Mouse (Mus musculus) hindbrain, embryonic 12.5 days (tissue): ENCODE measurements at regions not wholly inside any gene's neighbourhood (a gene's known extent, or its start where the extent isn't known, plus 50 kb on each side); places are given as distances from the start of the nearest gene placed in this dataset.

Source experiments
- ATAC-seq: fragments of 200-750 bp; cut with Nextera tagmentation; 2 replicates; pipeline ENCODE4 v1.8.0; 2017; ENCODE audit warnings: moderate TSS enrichment; ENCODE audit not compliant: low FRiP score
- H3K27ac ChIP-seq: fragments of 300-500 bp; sonication (generic); 2 replicates; pipeline ENCODE4 v1.5.1; 2016; ENCODE audit warnings: mild to moderate bottlenecking
- H3K27me3 ChIP-seq: fragments of 300-500 bp; sonication (generic); 2 replicates; pipeline ENCODE4 v1.6.1; 2016; ENCODE audit warnings: mild to moderate bottlenecking
- H3K36me3 ChIP-seq: fragments of 300-500 bp; sonication (generic); 2 replicates; pipeline ENCODE4 v1.6.1; 2016; ENCODE audit warnings: mild to moderate bottlenecking
- H3K4me1 ChIP-seq: fragments of 300-500 bp; sonication (generic); 2 replicates; pipeline ENCODE4 v1.6.1; 2016
- H3K4me2 ChIP-seq: fragments of 300-500 bp; sonication (generic); replicated peaks from 2 replicates; pipeline ENCODE4 v1.6.1; 2016; ENCODE audit warnings: mild to moderate bottlenecking
- H3K4me3 ChIP-seq: fragments of 300-500 bp; sonication (generic); 2 replicates; pipeline ENCODE4 v1.5.1; 2016; ENCODE audit warnings: mild to moderate bottlenecking
- H3K9ac ChIP-seq: fragments of 300-500 bp; sonication (generic); 2 replicates; pipeline ENCODE4 v1.6.1; 2016; ENCODE audit warnings: mild to moderate bottlenecking, moderate library complexity
- H3K9me3 ChIP-seq: fragments of 300-500 bp; sonication (generic); replicated peaks from 2 replicates; pipeline ENCODE4 v1.6.1; 2016; ENCODE audit warnings: mild to moderate bottlenecking
- WGBS: fragments of 180-500 bp; shearing (Covaris S2); methylation state at CpG from one replicate; pipeline ENCODE4 v1.1.7; 2016; 5-methylcytosine and 5-hydroxymethylcytosine counted together

- Histone ChIP-seq H3K27ac (no peak overlapping the region), H3K27me3 (no peaks in the 10 kb centered on the region), H3K36me3 (no peaks in the 10 kb centered on the region), H3K9ac (no peak overlapping the region), H3K4me2 (no peak overlapping the region), H3K4me1 (peaks cover 5% of the 10 kb centered on the region; the same call in 1 of the 2 replicates), H3K4me3 (no peak overlapping the region), H3K9me3 (no peaks in the 10 kb centered on the region)
- WGBS, result 68% methylated on average over 7 of the region's 7 CpGs
- ATAC-seq, result no peak
These were observed 62.9 kb upstream of the 1700024P04Rik start for GRCm38 (mm10) chr13:99047219-99047618.

- H3K9me3 ChIP-seq, result no peaks in the 10 kb centered on the region
- no peak for ATAC-seq
- no peak overlapping the region for H3K4me3 ChIP-seq
- no peak overlapping the region for H3K4me2 ChIP-seq
- 82% methylated on average over 1 of the region's 1 CpGs for WGBS
- H3K27ac ChIP-seq, result no peak overlapping the region
- no peaks in the 10 kb centered on the region for H3K27me3 ChIP-seq
- no peak overlapping the region for H3K9ac ChIP-seq
- H3K4me1 ChIP-seq, result peaks cover 5% of the 10 kb centered on the region; the same call in 1 of the 2 replicates
- H3K36me3 ChIP-seq, result no peaks in the 10 kb centered on the region
These were observed 62.4 kb upstream of the 1700024P04Rik start for GRCm38 (mm10) chr13:99046737-99047136.

- no peak for ATAC-seq
- Histone ChIP-seq H3K9ac (no peak overlapping the region), H3K4me3 (no peak overlapping the region), H3K4me2 (no peak overlapping the region), H3K9me3 (no peaks in the 10 kb centered on the region), H3K27ac (no peak overlapping the region), H3K27me3 (no peaks in the 10 kb centered on the region), H3K36me3 (no peaks in the 10 kb centered on the region), H3K4me1 (no peaks in the 10 kb centered on the region)
- 92% methylated on average over 6 of the region's 6 CpGs for WGBS
These were observed 57.7 kb upstream of the 1700024P04Rik start for GRCm38 (mm10) chr13:99042086-99042485.

- H3K36me3 ChIP-seq, result no peaks in the 10 kb centered on the region
- H3K9me3 ChIP-seq, result no peaks in the 10 kb centered on the region
- no peaks in the 10 kb centered on the region for H3K4me1 ChIP-seq
- no peak overlapping the region for H3K4me3 ChIP-seq
- 84% methylated on average over 6 of the region's 6 CpGs for WGBS
- H3K9ac ChIP-seq, result no peak overlapping the region
- H3K27me3 ChIP-seq, result no peaks in the 10 kb centered on the region
- no peak overlapping the region for H3K27ac ChIP-seq
- no peak overlapping the region for H3K4me2 ChIP-seq
- no peak for ATAC-seq
These were observed 56.9 kb upstream of the 1700024P04Rik start for GRCm38 (mm10) chr13:99041256-99041655.

- H3K4me2 ChIP-seq, result no peak overlapping the region
- no peak for ATAC-seq
- no peaks in the 10 kb centered on the region for H3K36me3 ChIP-seq
- H3K27me3 ChIP-seq, result no peaks in the 10 kb centered on the region
- no peaks in the 10 kb centered on the region for H3K9me3 ChIP-seq
- H3K4me1 ChIP-seq, result no peaks in the 10 kb centered on the region
- H3K27ac ChIP-seq, result no peak overlapping the region
- H3K4me3 ChIP-seq, result no peak overlapping the region
- H3K9ac ChIP-seq, result no peak overlapping the region
- WGBS, result 94% methylated on average over 6 of the region's 6 CpGs
These were observed 56.5 kb upstream of the 1700024P04Rik start for GRCm38 (mm10) chr13:99040846-99041245.

GRCm38 (mm10) chr13:99040171-99040570, 55.8 kb upstream of the 1700024P04Rik start:
- Histone ChIP-seq H3K9ac (no peak overlapping the region), H3K36me3 (no peaks in the 10 kb centered on the region), H3K27me3 (no peaks in the 10 kb centered on the region), H3K9me3 (no peaks in the 10 kb centered on the region), H3K4me1 (no peaks in the 10 kb centered on the region), H3K4me3 (no peak overlapping the region), H3K4me2 (no peak overlapping the region), H3K27ac (no peak overlapping the region)
- no peak for ATAC-seq
- WGBS, result 69% methylated on average over 4 of the region's 4 CpGs

GRCm38 (mm10) chr13:99039063-99039385, 54.7 kb upstream of the 1700024P04Rik start:
- no peak overlapping the region for H3K9ac ChIP-seq
- no peaks in the 10 kb centered on the region for H3K27me3 ChIP-seq
- no peak overlapping the region for H3K4me2 ChIP-seq
- no peaks in the 10 kb centered on the region for H3K9me3 ChIP-seq
- H3K27ac ChIP-seq, result no peak overlapping the region
- no peak for ATAC-seq
- no peaks in the 10 kb centered on the region for H3K36me3 ChIP-seq
- 97% methylated on average over 7 of the region's 7 CpGs for WGBS
- H3K4me1 ChIP-seq, result no peaks in the 10 kb centered on the region
- no peak overlapping the region for H3K4me3 ChIP-seq

GRCm38 (mm10) chr13:99038198-99039062, 54.1 kb upstream of the 1700024P04Rik start:
- no peak overlapping the region for H3K27ac ChIP-seq
- H3K4me1 ChIP-seq, result no peaks in the 10 kb centered on the region
- H3K36me3 ChIP-seq, result no peaks in the 10 kb centered on the region
- WGBS, result 61% methylated on average over 15 of the region's 15 CpGs
- H3K4me3 ChIP-seq, result no peak overlapping the region
- peaks cover 1% of the 10 kb centered on the region; the same call in 1 of the 2 replicates for H3K27me3 ChIP-seq
- ATAC-seq, result no peak
- H3K9ac ChIP-seq, result no peak overlapping the region
- no peaks in the 10 kb centered on the region for H3K9me3 ChIP-seq
- H3K4me2 ChIP-seq, result no peak overlapping the region

- no peaks in the 10 kb centered on the region for H3K36me3 ChIP-seq
- ATAC-seq, result no peak
- no peak overlapping the region for H3K4me2 ChIP-seq
- H3K4me3 ChIP-seq, result no peak overlapping the region
- peaks cover 4% of the 10 kb centered on the region; the same call in 1 of the 2 replicates for H3K4me1 ChIP-seq
- no peak overlapping the region for H3K27ac ChIP-seq
- WGBS, result 95% methylated on average over 4 of the region's 4 CpGs
- no peak overlapping the region for H3K9ac ChIP-seq
- H3K9me3 ChIP-seq, result no peaks in the 10 kb centered on the region
- peaks cover 3% of the 10 kb centered on the region; the same call in 1 of the 2 replicates for H3K27me3 ChIP-seq
These were observed 52.8 kb upstream of the 1700024P04Rik start for GRCm38 (mm10) chr13:99037131-99037530.
